Mouse (Mus musculus) heart, embryonic 15.5 days (tissue): ENCODE results near the gene Wiz. TPM values are rescaled to one million over a fixed set of nuclear protein-coding genes. Genes with fewer than 3 reads are reported as not detected.

Experiments
- ATAC-seq: fragments of 200-750 bp; cut with Nextera tagmentation; replicated peaks from 2 replicates; pipeline ENCODE4 v1.8.0; 2017; ENCODE audit warnings: low read depth, moderate TSS enrichment; ENCODE audit not compliant: insufficient number of reproducible peaks, insufficient read depth, low FRiP score
- H3K27ac ChIP-seq: fragments of 300-500 bp; sonication (generic); 2 replicates; pipeline ENCODE4 v1.5.1; 2015; ENCODE audit warnings: mild to moderate bottlenecking, inconsistent platforms
- H3K27me3 ChIP-seq: fragments of 300-500 bp; sonication (generic); 2 replicates; pipeline ENCODE4 v1.6.1; 2015; ENCODE audit warnings: inconsistent platforms
- H3K36me3 ChIP-seq: fragments of 300-500 bp; sonication (generic); 2 replicates; pipeline ENCODE4 v1.6.1; 2015; ENCODE audit warnings: mild to moderate bottlenecking, inconsistent platforms
- H3K4me1 ChIP-seq: fragments of 300-500 bp; sonication (generic); replicated peaks from 2 replicates; pipeline ENCODE4 v1.6.1; 2015; ENCODE audit warnings: inconsistent platforms
- H3K4me2 ChIP-seq: fragments of 300-500 bp; sonication (generic); 2 replicates; pipeline ENCODE4 v1.6.1; 2015; ENCODE audit warnings: inconsistent platforms, mild to moderate bottlenecking, moderate library complexity
- H3K4me3 ChIP-seq: fragments of 300-500 bp; sonication (generic); 2 replicates; pipeline ENCODE4 v1.5.1; 2015; ENCODE audit warnings: mild to moderate bottlenecking, inconsistent platforms
- H3K9ac ChIP-seq: fragments of 300-500 bp; sonication (generic); 2 replicates; pipeline ENCODE4 v1.6.1; 2015; ENCODE audit warnings: mild to moderate bottlenecking, inconsistent platforms
- H3K9me3 ChIP-seq: fragments of 300-500 bp; sonication (generic); replicated peaks from 2 replicates; pipeline ENCODE4 v1.6.1; 2016; ENCODE audit warnings: inconsistent platforms
- WGBS: fragments of 180-500 bp; shearing (Covaris S2); methylation state at CpG from one replicate; pipeline ENCODE4 v1.1.7; 2015; ENCODE audit warnings: mixed read lengths; 5-methylcytosine and 5-hydroxymethylcytosine counted together
- polyA plus RNA-seq: library from polyadenylated mRNA; unstranded; fragments of >200 nt; fragmentation: Nextera tagmentation; extraction: Ambion mirVana; gene quantifications from 2 replicates; pipeline ENCODE4 v1.2.1, GENCODE M21; 2015

Wiz gene
- 13.1 and 16.9 TPM in 2 replicates for polyA plus RNA-seq

GRCm38 (mm10) chr17:32389101-32389659 is at the start of gene Wiz:
Wiz (minus strand) TSS chr17:32389439.
- Histone ChIP-seq H3K27ac (peak within 1 kb of the TSS; percentile 88), H3K4me3 (peak within 1 kb of the TSS; percentile 88), H3K4me2 (peak within 1 kb of the TSS; percentile 99), H3K9me3 (no peaks in the 10 kb centered on the region), H3K9ac (peak within 1 kb of the TSS; percentile 89), H3K36me3 (no peaks in the 10 kb centered on the region; the same call in 1 of the 2 replicates), H3K4me1 (peaks cover 33% of the 10 kb centered on the region), H3K27me3 (peaks cover 37% of the 10 kb centered on the region)
- ATAC-seq: peak; percentile 90
- WGBS: under 1% methylated on average over 22 of the region's 44 CpGs

GRCm38 (mm10) chr17:32437106-32437505 is 47.9 kb upstream of the Wiz start:
- no peaks in the 10 kb centered on the region for H3K9me3 ChIP-seq
- 90% methylated on average over 4 of the region's 4 CpGs for WGBS
- no peak overlapping the region for H3K4me3 ChIP-seq
- no peaks in the 10 kb centered on the region for H3K36me3 ChIP-seq
- H3K4me2 ChIP-seq: no peak overlapping the region
- H3K4me1 ChIP-seq: no peaks in the 10 kb centered on the region
- peaks cover 3% of the 10 kb centered on the region; the same call in 1 of the 2 replicates for H3K27me3 ChIP-seq
- no peak for ATAC-seq
- H3K9ac ChIP-seq: no peak overlapping the region
- no peak overlapping the region for H3K27ac ChIP-seq

- Histone ChIP-seq H3K27me3 (peaks cover 3% of the 10 kb centered on the region; the same call in 1 of the 2 replicates), H3K4me3 (no peak overlapping the region), H3K9me3 (no peaks in the 10 kb centered on the region), H3K27ac (no peak overlapping the region), H3K4me1 (no peaks in the 10 kb centered on the region), H3K36me3 (no peaks in the 10 kb centered on the region), H3K9ac (no peak overlapping the region), H3K4me2 (no peak overlapping the region)
- 61% methylated on average over 5 of the region's 5 CpGs for WGBS
- ATAC-seq: no peak
Observed at GRCm38 (mm10) chr17:32435151-32435550, 45.9 kb upstream of the Wiz start.

GRCm38 (mm10) chr17:32434324-32434723 is 45.1 kb upstream of the Wiz start:
- 56% methylated on average over 4 of the region's 4 CpGs for WGBS
- Histone ChIP-seq H3K27ac (no peak overlapping the region), H3K36me3 (no peaks in the 10 kb centered on the region), H3K27me3 (peaks cover 3% of the 10 kb centered on the region; the same call in 1 of the 2 replicates), H3K4me1 (no peaks in the 10 kb centered on the region), H3K9me3 (no peaks in the 10 kb centered on the region), H3K4me2 (no peak overlapping the region), H3K9ac (no peak overlapping the region), H3K4me3 (no peak overlapping the region)
- no peak for ATAC-seq

- no peak for ATAC-seq
- 53% methylated on average over 3 of the region's 3 CpGs for WGBS
- Histone ChIP-seq H3K36me3 (no peaks in the 10 kb centered on the region), H3K27ac (no peak overlapping the region), H3K4me1 (no peaks in the 10 kb centered on the region), H3K4me3 (no peak overlapping the region), H3K4me2 (no peak overlapping the region), H3K9me3 (no peaks in the 10 kb centered on the region), H3K9ac (no peak overlapping the region), H3K27me3 (peaks cover 5% of the 10 kb centered on the region)
Observed at GRCm38 (mm10) chr17:32431972-32432371, 42.7 kb upstream of the Wiz start.

- no peaks in the 10 kb centered on the region for H3K9me3 ChIP-seq
- no peak overlapping the region for H3K9ac ChIP-seq
- H3K27me3 ChIP-seq: peaks cover 8% of the 10 kb centered on the region
- H3K27ac ChIP-seq: no peak overlapping the region
- ATAC-seq: no peak
- no peaks in the 10 kb centered on the region for H3K36me3 ChIP-seq
- no peak overlapping the region for H3K4me2 ChIP-seq
- no peak overlapping the region for H3K4me3 ChIP-seq
- no peaks in the 10 kb centered on the region for H3K4me1 ChIP-seq
Observed at GRCm38 (mm10) chr17:32426610-32427009, 37.4 kb upstream of the Wiz start.

GRCm38 (mm10) chr17:32424034-32424433 is 34.8 kb upstream of the Wiz start, which contains the start of gene Pglyrp2:
Pglyrp2 (minus strand) TSS chr17:32424167.
- H3K4me3 ChIP-seq: no peak within 1 kb of the TSS
- H3K4me2 ChIP-seq: no peak within 1 kb of the TSS
- no peaks in the 10 kb centered on the region for H3K36me3 ChIP-seq
- H3K9ac ChIP-seq: no peak within 1 kb of the TSS
- no peaks in the 10 kb centered on the region for H3K4me1 ChIP-seq
- ATAC-seq: no peak
- 83% methylated on average over 2 of the region's 2 CpGs for WGBS
- H3K27me3 ChIP-seq: peaks cover 7% of the 10 kb centered on the region
- no peak within 1 kb of the TSS for H3K27ac ChIP-seq
- no peaks in the 10 kb centered on the region for H3K9me3 ChIP-seq

GRCm38 (mm10) chr17:32420781-32421180 is 31.5 kb upstream of the Wiz start:
- no peaks in the 10 kb centered on the region for H3K36me3 ChIP-seq
- H3K4me3 ChIP-seq: no peak overlapping the region
- H3K9me3 ChIP-seq: no peaks in the 10 kb centered on the region
- no peak overlapping the region for H3K27ac ChIP-seq
- H3K4me1 ChIP-seq: no peaks in the 10 kb centered on the region
- peaks cover 9% of the 10 kb centered on the region for H3K27me3 ChIP-seq
- no peak overlapping the region for H3K4me2 ChIP-seq
- 73% methylated on average over 8 of the region's 8 CpGs for WGBS
- no peak for ATAC-seq
- H3K9ac ChIP-seq: no peak overlapping the region

GRCm38 (mm10) chr17:32419989-32420388 is 30.8 kb upstream of the Wiz start:
- Histone ChIP-seq H3K4me2 (no peak overlapping the region), H3K4me1 (no peaks in the 10 kb centered on the region), H3K9me3 (no peaks in the 10 kb centered on the region), H3K27me3 (peaks cover 17% of the 10 kb centered on the region), H3K36me3 (no peaks in the 10 kb centered on the region), H3K27ac (no peak overlapping the region), H3K4me3 (no peak overlapping the region), H3K9ac (no peak overlapping the region)
- no peak for ATAC-seq
- 60% methylated on average over 2 of the region's 2 CpGs for WGBS

- Histone ChIP-seq H3K36me3 (no peaks in the 10 kb centered on the region), H3K27me3 (peaks cover 28% of the 10 kb centered on the region), H3K9me3 (no peaks in the 10 kb centered on the region), H3K9ac (no peak overlapping the region), H3K4me1 (no peaks in the 10 kb centered on the region), H3K4me2 (no peak overlapping the region), H3K27ac (no peak overlapping the region), H3K4me3 (no peak overlapping the region)
- 92% methylated on average over 14 of the region's 14 CpGs for WGBS
- ATAC-seq: no peak
Observed at GRCm38 (mm10) chr17:32416771-32417170, 27.5 kb upstream of the Wiz start.

- no peaks in the 10 kb centered on the region for H3K4me1 ChIP-seq
- peak overlapping the region; percentile 35; the same call in 1 of the 2 replicates for H3K4me2 ChIP-seq
- 32% methylated on average over 24 of the region's 24 CpGs for WGBS
- no peaks in the 10 kb centered on the region for H3K36me3 ChIP-seq
- ATAC-seq: no peak
- H3K27me3 ChIP-seq: peaks cover 28% of the 10 kb centered on the region
- no peaks in the 10 kb centered on the region for H3K9me3 ChIP-seq
- no peak overlapping the region for H3K27ac ChIP-seq
- H3K4me3 ChIP-seq: 0 out of 2 replicates have a peak overlapping the region, but pooled peaks have one; percentile 6
- no peak overlapping the region for H3K9ac ChIP-seq
Observed at GRCm38 (mm10) chr17:32415417-32416020, 26.3 kb upstream of the Wiz start.

- no peak overlapping the region for H3K4me2 ChIP-seq
- H3K27me3 ChIP-seq: peaks cover 27% of the 10 kb centered on the region
- no peak for ATAC-seq
- 76% methylated on average over 6 of the region's 6 CpGs for WGBS
- H3K4me3 ChIP-seq: no peak overlapping the region
- H3K9me3 ChIP-seq: no peaks in the 10 kb centered on the region
- no peaks in the 10 kb centered on the region for H3K4me1 ChIP-seq
- no peaks in the 10 kb centered on the region for H3K36me3 ChIP-seq
- H3K27ac ChIP-seq: no peak overlapping the region
- no peak overlapping the region for H3K9ac ChIP-seq
Observed at GRCm38 (mm10) chr17:32411898-32412297, 22.7 kb upstream of the Wiz start.
